Mouse (Mus musculus) liver, embryonic 14.5 days (tissue): ENCODE measurements around the gene Dock4.

Experiments used
- CTCF ChIP-seq: IDR thresholded peaks from 2 replicates; pipeline ENCODE4 v1.5.1; 2016; ENCODE audit warnings: antibody characterized with exemption, low read depth, control low read depth
- EP300 ChIP-seq: IDR thresholded peaks from 2 replicates; pipeline ENCODE4 v1.6.1; 2016; ENCODE audit warnings: antibody characterized with exemption, low read depth

GRCm38 (mm10) chr12:40788621-40789111 lies 342.9 kb downstream of the Dock4 start:
- TF ChIP-seq CTCF (no peak), EP300 (no peak)
